Mouse (Mus musculus) olfactory bulb, adult 2 months (tissue): Measurements from ENCODE around the gene Efna2.

Source experiments
- CTCF ChIP-seq: fragments of 200-500 bp; IDR thresholded peaks from 2 replicates; pipeline ENCODE4 v1.5.1; 2012; ENCODE audit warnings: low read depth, mild to moderate bottlenecking, low read length, moderate library complexity; ENCODE audit not compliant: insufficient read depth
- POLR2A ChIP-seq: fragments of 200-500 bp; IDR thresholded peaks from 2 replicates; pipeline ENCODE4 v1.6.1; 2012; ENCODE audit warnings: mild to moderate bottlenecking, low read depth, low read length, moderate library complexity; ENCODE audit not compliant: insufficient read depth

GRCm38 (mm10) chr10:80139439-80139775, 39.9 kb upstream of the Efna2 start:
- TF ChIP-seq POLR2A, result no peak
- no peak for TF ChIP-seq CTCF
